Mouse (Mus musculus) G1E (cell line): ENCODE data around the gene Dusp14. TPM values are rescaled to one million over a fixed set of nuclear protein-coding genes. Genes with fewer than 3 reads are reported as not detected.

Source experiments
- ATAC-seq: 2 replicates; pipeline ENCODE4 v1.8.0; 2016; ENCODE audit warnings: mild to moderate bottlenecking; ENCODE audit not compliant: insufficient number of reproducible peaks, poor library complexity, low FRiP score, severe bottlenecking; ENCODE audit errors: extremely low read depth
- DNase-seq: peaks from one replicate; pipeline ENCODE4 v3.0.0; 2012; ENCODE audit warnings: low spot score
- H3K27me3 ChIP-seq: 2 replicates; pipeline ENCODE4 v1.6.1; 2012; ENCODE audit warnings: mild to moderate bottlenecking, low read length, inconsistent platforms; ENCODE audit not compliant: insufficient read depth
- H3K36me3 ChIP-seq: replicated peaks from 2 replicates; pipeline ENCODE3; 2012; ENCODE audit warnings: mild to moderate bottlenecking, inconsistent platforms
- H3K4me1 ChIP-seq: 2 replicates; pipeline ENCODE4 v1.6.1; 2012; ENCODE audit warnings: low read depth, low read length, inconsistent platforms, mixed read lengths; ENCODE audit not compliant: insufficient read depth
- H3K4me3 ChIP-seq: 2 replicates; pipeline ENCODE4 v1.5.1; 2012; ENCODE audit warnings: low read depth, mild to moderate bottlenecking, inconsistent platforms, low read length, moderate library complexity, mixed read lengths
- H3K9me3 ChIP-seq: replicated peaks from 2 replicates; pipeline ENCODE4 v1.6.1; 2012; ENCODE audit warnings: inconsistent platforms
- CTCF ChIP-seq: IDR thresholded peaks from 2 replicates; pipeline ENCODE4 v1.5.1; 2012; ENCODE audit warnings: low read depth, low read length, inconsistent platforms, mixed read lengths
- GATA1 ChIP-seq: IDR thresholded peaks from 2 replicates; pipeline ENCODE4 v1.6.1; 2012; ENCODE audit warnings: borderline replicate concordance, low read length, inconsistent platforms, mixed read lengths
- GATA2 ChIP-seq: IDR thresholded peaks from 2 replicates; pipeline ENCODE4 v1.6.1; 2012; ENCODE audit warnings: low read depth, low read length, inconsistent platforms, borderline replicate concordance
- POLR2AphosphoS5 ChIP-seq: IDR thresholded peaks from 2 replicates; pipeline ENCODE4 v1.6.1; 2012; ENCODE audit warnings: low read depth, low read length, inconsistent platforms; ENCODE audit not compliant: insufficient replicate concordance
- TAL1 ChIP-seq: conservative IDR thresholded peaks from 2 replicates; pipeline ENCODE4 v1.6.1; 2012; ENCODE audit warnings: low read depth, low read length, inconsistent platforms, mixed read lengths
- polyA plus RNA-seq: library from polyadenylated mRNA; stranded (reverse); fragments of >175 nt; gene quantifications from 2 replicates; pipeline ENCODE4 v1.2.3, GENCODE M21; 2012
- total RNA-seq, 2 experiments: library from RNA; stranded (forward) in 1 of 2; stranded (reverse) in 1 of 2; fragments of 200-1000 nt in 1 of 2; fragments of >200 nt in 1 of 2; fragmentation: Nextera tagmentation in 1 of 2; gene quantifications; 2 replicates each; pipeline ENCODE4 v1.2.3; 2014 to 2017

Gene Dusp14
- total and polyA plus RNA-seq, 3 experiments, result not detected

- DNase-seq (no peak), ATAC-seq (no peak)
- no peak overlapping the region for H3K4me3 ChIP-seq
- H3K4me1 ChIP-seq, result no peaks in the 10 kb centered on the region
- no peaks in the 10 kb centered on the region; the same call in 1 of the 2 replicates for H3K27me3 ChIP-seq
- no peaks in the 10 kb centered on the region for H3K9me3 ChIP-seq
- peaks cover 43% of the 10 kb centered on the region for H3K36me3 ChIP-seq
- TF ChIP-seq GATA1, result no peak
- no peak for TF ChIP-seq TAL1
These were observed 10.3 kb upstream of the Dusp14 start for GRCm38 (mm10) chr11:84079361-84079760.

- H3K4me1 ChIP-seq, result no peaks in the 10 kb centered on the region
- DNase-seq (no peak), ATAC-seq (no peak)
- no peaks in the 10 kb centered on the region for H3K9me3 ChIP-seq
- H3K27me3 ChIP-seq, result peaks cover under 1% of the 10 kb centered on the region
- no peak overlapping the region for H3K4me3 ChIP-seq
- TF ChIP-seq CTCF (no peak), TAL1 (no peak), GATA2 (no peak), GATA1 (no peak), POLR2AphosphoS5 (no peak)
- H3K36me3 ChIP-seq, result peaks cover 37% of the 10 kb centered on the region
These were observed 9.5 kb upstream of the Dusp14 start for GRCm38 (mm10) chr11:84078601-84079000.

- ATAC-seq (no peak), DNase-seq (no peak)
- TF ChIP-seq GATA1, result no peak
- TF ChIP-seq CTCF, result no peak
- TF ChIP-seq POLR2AphosphoS5, result no peak
- Histone ChIP-seq H3K9me3 (no peaks in the 10 kb centered on the region), H3K36me3 (peaks cover 29% of the 10 kb centered on the region), H3K4me3 (no peak overlapping the region), H3K27me3 (peaks cover 11% of the 10 kb centered on the region), H3K4me1 (no peaks in the 10 kb centered on the region)
These were observed 7.9 kb upstream of the Dusp14 start for GRCm38 (mm10) chr11:84077008-84077407.

- Histone ChIP-seq H3K4me3 (no peak overlapping the region), H3K9me3 (no peaks in the 10 kb centered on the region), H3K36me3 (peaks cover 8% of the 10 kb centered on the region), H3K27me3 (peaks cover 17% of the 10 kb centered on the region), H3K4me1 (no peaks in the 10 kb centered on the region)
- ATAC-seq (no peak), DNase-seq (no peak)
- no peak for TF ChIP-seq GATA2
- TF ChIP-seq POLR2AphosphoS5, result no peak
- TF ChIP-seq CTCF, result no peak
- TF ChIP-seq GATA1, result no peak
- TF ChIP-seq TAL1, result no peak
These were observed 5.0 kb upstream of the Dusp14 start for GRCm38 (mm10) chr11:84073816-84074764.

- TF ChIP-seq GATA1 (no peak), TAL1 (no peak), POLR2AphosphoS5 (no peak), GATA2 (no peak), CTCF (no peak)
- ATAC-seq, result no peak
- Histone ChIP-seq H3K4me3 (no peak overlapping the region), H3K36me3 (no peaks in the 10 kb centered on the region), H3K4me1 (no peaks in the 10 kb centered on the region), H3K27me3 (peaks cover 28% of the 10 kb centered on the region), H3K9me3 (no peaks in the 10 kb centered on the region)
- DNase-seq, result no peak
These were observed 4.0 kb upstream of the Dusp14 start for GRCm38 (mm10) chr11:84072904-84073651.
